Mouse (Mus musculus) heart, adult 2 months (tissue): ENCODE measurements at regions not wholly inside any gene's neighbourhood (a gene's known extent, or its start where the extent isn't known, plus 50 kb on each side); places are given as distances from the start of the nearest gene placed in this dataset.

Source experiments
- CTCF ChIP-seq: fragments of 200-600 bp; IDR thresholded peaks from 2 replicates; pipeline ENCODE4 v1.8.1; 2022; ENCODE audit warnings: antibody characterized with exemption, mild to moderate bottlenecking, moderate library complexity
- EP300 ChIP-seq: fragments of 200-500 bp; IDR thresholded peaks from 2 replicates; pipeline ENCODE4 v1.6.1; 2011; ENCODE audit warnings: low read depth, low read length, control low read depth; ENCODE audit not compliant: insufficient read depth
- POLR2A ChIP-seq: fragments of 200-500 bp; IDR thresholded peaks from 2 replicates; pipeline ENCODE4 v1.6.1; 2011; ENCODE audit warnings: mild to moderate bottlenecking, low read depth, low read length, control low read depth; ENCODE audit not compliant: insufficient read depth

DNA sequence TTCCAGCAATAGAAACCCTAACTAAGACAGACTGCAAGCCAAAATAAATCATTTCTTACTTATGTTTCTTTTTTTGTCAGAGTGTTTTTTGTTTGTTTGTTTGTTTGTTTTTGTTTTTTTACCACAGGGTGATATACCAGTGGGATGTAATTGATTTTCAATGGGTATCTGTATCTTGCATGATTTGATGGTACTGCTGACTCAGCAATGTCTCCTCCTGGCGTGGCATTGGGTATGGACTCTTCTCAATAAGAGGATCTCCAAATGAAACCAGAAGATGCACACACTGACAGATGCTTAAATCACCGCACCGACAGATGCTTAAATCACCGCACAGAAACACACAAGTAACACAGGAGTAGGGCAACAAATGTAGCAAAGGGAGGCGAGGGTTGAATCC lies 54.8 kb upstream of the Lnx1 start:
- TF ChIP-seq POLR2A (no peak), CTCF (no peak), EP300 (no peak)
